Mouse (Mus musculus) intestine, embryonic 16.5 days (tissue): ENCODE results near the gene Gm47995. TPM values are rescaled to one million over a fixed set of nuclear protein-coding genes. Genes with fewer than 3 reads are reported as not detected.

Source experiments
- ATAC-seq: fragments of 200-750 bp; cut with Nextera tagmentation; 2 replicates; pipeline ENCODE4 v1.8.0; 2017; ENCODE audit warnings: moderate TSS enrichment, moderate library complexity
- H3K27ac ChIP-seq: fragments of 300-500 bp; sonication (generic); 2 replicates; pipeline ENCODE4 v1.5.1; 2014; ENCODE audit warnings: mild to moderate bottlenecking, low read length
- H3K27me3 ChIP-seq: fragments of 300-500 bp; sonication (generic); replicated peaks from 2 replicates; pipeline ENCODE4 v1.6.1; 2014; ENCODE audit warnings: low read length, control low read depth, mixed read lengths; ENCODE audit not compliant: control insufficient read depth, insufficient read depth
- H3K36me3 ChIP-seq: fragments of 300-500 bp; sonication (generic); 2 replicates; pipeline ENCODE4 v1.6.1; 2014; ENCODE audit warnings: low read length, control low read depth; ENCODE audit not compliant: control insufficient read depth, insufficient read depth
- H3K4me1 ChIP-seq: fragments of 300-500 bp; sonication (generic); 2 replicates; pipeline ENCODE4 v1.6.1; 2014; ENCODE audit warnings: low read length, control low read depth, mixed read lengths; ENCODE audit not compliant: control insufficient read depth, insufficient read depth
- H3K4me2 ChIP-seq: fragments of 300-500 bp; sonication (generic); 2 replicates; pipeline ENCODE4 v1.6.1; 2014; ENCODE audit warnings: low read depth, low read length, control low read depth
- H3K4me3 ChIP-seq: fragments of 300-500 bp; sonication (generic); 2 replicates; pipeline ENCODE4 v1.5.1; 2014; ENCODE audit warnings: mild to moderate bottlenecking, low read length
- H3K9ac ChIP-seq: fragments of 300-500 bp; sonication (generic); 2 replicates; pipeline ENCODE4 v1.6.1; 2014; ENCODE audit warnings: low read depth, low read length
- H3K9me3 ChIP-seq: fragments of 300-500 bp; sonication (generic); 2 replicates; pipeline ENCODE4 v1.6.1; 2016; ENCODE audit warnings: low read length, control low read depth; ENCODE audit not compliant: control insufficient read depth
- WGBS: fragments of 180-500 bp; shearing (Covaris S2); extraction: QIAGEN DNeasy Blood & Tissue Kit; methylation state at CpG from one replicate; pipeline ENCODE4 v1.1.7; 2014; 5-methylcytosine and 5-hydroxymethylcytosine counted together
- polyA plus RNA-seq: library from polyadenylated mRNA; unstranded; fragments of >200 nt; fragmentation: Nextera tagmentation; extraction: Ambion mirVana; gene quantifications from 2 replicates; pipeline ENCODE4 v1.2.1, GENCODE M21; 2015

Gm47995 gene
- polyA plus RNA-seq, 1 experiment from 2014 or later = not detected

DNA sequence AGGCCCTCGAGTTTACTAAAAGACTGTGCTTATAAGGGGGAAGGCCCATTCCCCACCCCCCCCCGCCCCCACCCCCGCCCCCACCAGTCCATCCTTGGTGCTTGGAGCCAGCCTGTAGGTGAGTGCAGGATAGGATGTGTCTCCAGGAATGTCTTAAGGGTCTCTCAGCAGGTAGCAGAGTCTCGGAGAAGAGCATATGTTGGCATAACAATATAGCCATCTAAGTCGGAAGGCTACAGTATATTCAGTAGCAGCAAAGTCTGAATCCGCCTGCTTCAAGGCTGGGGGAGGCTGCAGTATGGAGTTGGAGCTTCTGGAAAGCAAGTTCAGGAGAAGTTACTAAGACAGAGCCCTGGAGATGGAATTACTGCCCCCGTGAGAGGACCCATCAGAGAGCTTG lies 21.9 kb downstream of the Gm47995 start:
- H3K4me3 ChIP-seq = no peak overlapping the region
- peaks cover 7% of the 10 kb centered on the region; the same call in 1 of the 2 replicates for H3K4me1 ChIP-seq
- H3K9me3 ChIP-seq = no peaks in the 10 kb centered on the region
- no peaks in the 10 kb centered on the region for H3K36me3 ChIP-seq
- no peaks in the 10 kb centered on the region for H3K27me3 ChIP-seq
- no peak overlapping the region for H3K27ac ChIP-seq
- WGBS = 77% methylated on average over 7 of the region's 7 CpGs
- ATAC-seq = no peak
- H3K4me2 ChIP-seq = no peak overlapping the region
- no peak overlapping the region for H3K9ac ChIP-seq

- Histone ChIP-seq H3K9ac (no peak overlapping the region), H3K27me3 (no peaks in the 10 kb centered on the region), H3K4me1 (no peaks in the 10 kb centered on the region), H3K4me3 (no peak overlapping the region), H3K9me3 (no peaks in the 10 kb centered on the region), H3K4me2 (no peak overlapping the region), H3K27ac (no peak overlapping the region), H3K36me3 (no peaks in the 10 kb centered on the region)
- no peak for ATAC-seq
- WGBS = 87% methylated on average over 10 of the region's 10 CpGs
These were observed 24.5 kb downstream of the Gm47995 start for GRCm38 (mm10) chr1:151222561-151223267.

DNA sequence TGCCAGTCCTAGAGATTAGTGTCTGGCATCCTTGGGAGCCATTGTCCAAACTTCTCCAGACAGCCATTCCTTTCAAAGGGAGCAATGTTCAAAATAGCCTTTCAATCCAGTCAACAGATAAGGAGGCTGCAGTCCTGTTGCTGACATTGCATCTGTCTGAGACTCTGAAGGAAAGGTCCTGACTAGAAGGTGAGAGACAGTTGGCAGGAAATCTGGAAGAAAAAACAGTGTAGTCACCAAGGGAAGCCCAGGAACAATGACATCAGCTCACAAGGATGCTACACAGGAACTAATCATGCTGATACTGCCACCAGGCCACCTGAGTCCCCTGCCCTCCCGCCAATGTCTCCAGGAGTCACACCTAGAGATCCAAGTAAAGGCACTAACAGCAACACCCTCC lies 25.1 kb downstream of the Gm47995 start:
- Histone ChIP-seq H3K27me3 (no peaks in the 10 kb centered on the region), H3K9me3 (no peaks in the 10 kb centered on the region), H3K4me1 (no peaks in the 10 kb centered on the region), H3K9ac (no peak overlapping the region), H3K27ac (no peak overlapping the region), H3K4me2 (no peak overlapping the region), H3K4me3 (no peak overlapping the region), H3K36me3 (no peaks in the 10 kb centered on the region)
- ATAC-seq = no peak
- WGBS = 67% methylated on average over 1 of the region's 1 CpGs

- ATAC-seq = no peak
- Histone ChIP-seq H3K9me3 (no peaks in the 10 kb centered on the region), H3K4me3 (no peak overlapping the region), H3K9ac (no peak overlapping the region), H3K36me3 (no peaks in the 10 kb centered on the region), H3K27ac (no peak overlapping the region), H3K4me2 (no peak overlapping the region), H3K4me1 (no peaks in the 10 kb centered on the region), H3K27me3 (no peaks in the 10 kb centered on the region)
- 95% methylated on average over 1 of the region's 1 CpGs for WGBS
These were observed 26.3 kb downstream of the Gm47995 start for GRCm38 (mm10) chr1:151224536-151224935.

GRCm38 (mm10) chr1:151227506-151227905 lies 29.3 kb downstream of the Gm47995 start:
- no peak overlapping the region for H3K9ac ChIP-seq
- ATAC-seq = no peak
- 78% methylated on average over 8 of the region's 8 CpGs for WGBS
- H3K9me3 ChIP-seq = no peaks in the 10 kb centered on the region
- H3K4me1 ChIP-seq = no peaks in the 10 kb centered on the region
- no peaks in the 10 kb centered on the region for H3K27me3 ChIP-seq
- H3K36me3 ChIP-seq = no peaks in the 10 kb centered on the region
- no peak overlapping the region for H3K4me3 ChIP-seq
- H3K4me2 ChIP-seq = no peak overlapping the region
- no peak overlapping the region for H3K27ac ChIP-seq

DNA sequence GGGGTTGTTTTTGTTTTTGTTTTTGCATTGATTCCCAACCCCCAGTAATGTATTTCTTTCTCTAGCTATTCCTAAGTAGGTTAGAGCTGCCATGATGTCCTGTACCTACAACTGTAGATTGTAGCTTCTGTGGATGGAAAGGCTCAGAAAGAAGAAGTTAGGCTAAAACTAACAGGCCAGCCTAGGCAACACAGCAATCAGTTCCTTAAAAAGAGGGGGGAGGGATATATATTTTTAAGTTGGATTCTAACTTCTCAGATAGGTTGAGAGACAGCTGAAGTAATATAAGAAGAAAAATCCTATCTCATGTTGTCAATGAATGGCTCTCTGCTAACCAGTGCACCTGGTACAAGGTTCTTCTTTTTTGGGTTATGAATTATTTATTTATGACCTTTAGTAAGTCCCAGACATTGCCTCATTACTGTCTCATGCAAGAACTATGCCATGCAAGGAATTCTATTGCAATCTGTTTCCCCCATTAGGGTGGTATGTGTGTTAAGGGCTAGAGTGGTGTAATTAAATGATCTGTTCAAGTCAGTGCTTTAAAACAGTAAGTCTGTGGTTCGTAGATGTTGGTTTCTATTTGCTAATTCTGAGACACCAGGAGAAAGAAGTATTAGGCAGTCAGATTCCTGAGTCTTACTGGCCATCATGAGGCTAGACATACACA lies 30.2 kb downstream of the Gm47995 start:
- H3K36me3 ChIP-seq = no peaks in the 10 kb centered on the region
- H3K27me3 ChIP-seq = no peaks in the 10 kb centered on the region
- no peak overlapping the region for H3K27ac ChIP-seq
- WGBS = 73% methylated on average over 1 of the region's 1 CpGs
- H3K9me3 ChIP-seq = no peaks in the 10 kb centered on the region
- no peak overlapping the region for H3K9ac ChIP-seq
- H3K4me1 ChIP-seq = no peaks in the 10 kb centered on the region
- H3K4me3 ChIP-seq = no peak overlapping the region
- ATAC-seq = no peak
- no peak overlapping the region for H3K4me2 ChIP-seq

GRCm38 (mm10) chr1:151232346-151232745 lies 34.1 kb downstream of the Gm47995 start:
- H3K9ac ChIP-seq = no peak overlapping the region
- H3K36me3 ChIP-seq = no peaks in the 10 kb centered on the region
- no peaks in the 10 kb centered on the region for H3K27me3 ChIP-seq
- H3K4me2 ChIP-seq = no peak overlapping the region
- no peak overlapping the region for H3K27ac ChIP-seq
- no peak for ATAC-seq
- no peaks in the 10 kb centered on the region for H3K9me3 ChIP-seq
- H3K4me1 ChIP-seq = no peaks in the 10 kb centered on the region
- no peak overlapping the region for H3K4me3 ChIP-seq
- 86% methylated on average over 3 of the region's 3 CpGs for WGBS

DNA sequence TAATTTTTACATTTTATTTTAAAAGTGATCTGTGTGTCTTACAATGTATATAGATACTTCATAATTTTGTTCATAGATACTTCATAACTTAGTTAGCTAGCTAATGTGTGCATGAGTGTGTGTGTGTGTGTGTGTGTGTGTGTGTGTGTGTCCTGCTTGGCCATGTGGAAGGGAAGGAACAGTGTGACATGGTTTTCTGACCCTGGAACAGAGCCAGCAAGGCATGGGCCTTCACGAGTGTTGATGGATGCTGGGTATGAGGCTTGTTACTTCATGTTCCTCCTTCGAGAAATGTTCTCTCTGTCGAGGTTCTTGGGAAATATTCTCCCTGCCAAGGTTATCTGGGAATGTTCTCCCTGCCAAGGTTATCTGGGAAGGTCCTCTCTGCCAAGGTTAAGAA lies 35.5 kb downstream of the Gm47995 start:
- Histone ChIP-seq H3K4me3 (no peak overlapping the region), H3K4me2 (no peak overlapping the region), H3K36me3 (no peaks in the 10 kb centered on the region), H3K27ac (no peak overlapping the region), H3K27me3 (no peaks in the 10 kb centered on the region), H3K9ac (no peak overlapping the region), H3K4me1 (no peaks in the 10 kb centered on the region), H3K9me3 (no peaks in the 10 kb centered on the region)
- 83% methylated on average over 3 of the region's 3 CpGs for WGBS
- no peak for ATAC-seq

DNA sequence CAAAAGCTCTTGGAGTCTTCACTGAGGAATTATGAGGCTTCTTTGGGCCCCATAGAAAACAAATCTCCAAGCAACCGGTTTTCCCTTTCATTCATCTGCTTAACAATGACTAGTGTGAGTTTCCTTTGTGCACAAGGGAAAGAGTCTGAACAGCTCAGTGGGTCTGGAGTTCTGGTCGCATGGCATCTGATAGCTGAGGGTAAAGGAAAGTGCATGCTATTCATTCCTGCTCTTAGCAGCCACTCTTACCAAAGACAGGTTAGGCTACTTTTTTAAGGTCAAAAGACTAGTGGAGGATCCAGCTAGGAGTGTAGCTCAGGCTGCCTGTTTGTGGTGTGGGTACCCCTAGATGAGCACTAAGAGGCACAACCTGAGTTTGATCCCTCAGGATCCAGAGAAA lies 37.3 kb downstream of the Gm47995 start:
- Histone ChIP-seq H3K4me3 (no peak overlapping the region), H3K36me3 (no peaks in the 10 kb centered on the region), H3K27me3 (no peaks in the 10 kb centered on the region), H3K9me3 (no peaks in the 10 kb centered on the region), H3K9ac (no peak overlapping the region), H3K27ac (no peak overlapping the region), H3K4me1 (no peaks in the 10 kb centered on the region), H3K4me2 (no peak overlapping the region)
- 56% methylated on average over 2 of the region's 2 CpGs for WGBS
- ATAC-seq = no peak
